Mouse (Mus musculus) activated CD4-positive, CD25-positive, alpha-beta regulatory T cell, adult 4 months (primary cell): Measurements from ENCODE around the gene Insr. TPM values are rescaled to one million over a fixed set of nuclear protein-coding genes. Genes with fewer than 3 reads are reported as not detected.
"Not testable (repeated sequence)": the region's sequence is repeated elsewhere in the genome, so short reads cannot be mapped to it uniquely, and the experiment has no call there.

Experiments
- ATAC-seq: one replicate; pipeline ENCODE4 v1.8.0; 2017
- polyA plus RNA-seq, 2 experiments: library from polyadenylated mRNA; unstranded; fragments of 100-300 nt; shearing (Covaris generic); gene quantifications; one replicate each; pipeline ENCODE4 v1.2.1; 2017

The Insr gene
- polyA plus RNA-seq, 2 experiments from 2014 or later = 5.9 to 7.4 TPM

GRCm38 (mm10) chr8:3179930-3180329 lies 99.5 kb downstream of the Insr start:
- ATAC-seq = no peak

GRCm38 (mm10) chr8:3177440-3177839 lies 102.0 kb downstream of the Insr start:
- ATAC-seq = no peak

- ATAC-seq = no peak
These were observed 107.2 kb downstream of the Insr start for GRCm38 (mm10) chr8:3172246-3172645.

GRCm38 (mm10) chr8:3146506-3146905 lies 132.9 kb downstream of the Insr start:
- ATAC-seq = no peak

GRCm38 (mm10) chr8:3100416-3100815 lies 179.0 kb downstream of the Insr start:
- ATAC-seq = not testable (repeated sequence)

Other genes starting within 250 kb of the Insr start
- 10 to 100 TPM; 33.8 to 34.2 TPM for gene A430078G23Rik, start 73.8 kb upstream of the Insr start, polyA plus RNA-seq
- 10 to 100 TPM; 23.2 to 30.6 TPM for gene Arhgef18, start 113.4 kb upstream of the Insr start, polyA plus RNA-seq
- 10 to 100 TPM; 10.9 to 15.4 TPM for gene Pex11g, start 188.1 kb upstream of the Insr start, polyA plus RNA-seq
- gene Tex45, start 191.2 kb upstream of the Insr start, polyA plus RNA-seq = not detected
- gene Zfp358, start 213.5 kb upstream of the Insr start, polyA plus RNA-seq = 1 to 10 TPM in 1 of 2 experiments, under 1 TPM in 1; 0.97 to 1.0 TPM
- 10 to 100 TPM; 17.0 to 19.1 TPM for gene Mcoln1, start 220.8 kb upstream of the Insr start, polyA plus RNA-seq
- gene Pnpla6, start 235.8 kb upstream of the Insr start, polyA plus RNA-seq = 10 to 100 TPM; 18.8 to 24.8 TPM